Mouse (Mus musculus) testis, adult 2 months (tissue): ENCODE measurements around the gene Gm29094.
"Not testable (repeated sequence)": the region's sequence is repeated elsewhere in the genome, so short reads cannot be mapped to it uniquely, and the experiment has no call there.

Source experiments
- CTCF ChIP-seq: fragments of 200-500 bp; IDR thresholded peaks from 2 replicates; pipeline ENCODE4 v1.5.1; 2012; ENCODE audit warnings: low read depth, mild to moderate bottlenecking, inconsistent platforms, low read length, moderate library complexity; ENCODE audit not compliant: control insufficient read depth, insufficient read depth, insufficient replicate concordance
- POLR2A ChIP-seq: fragments of 200-500 bp; IDR thresholded peaks from 2 replicates; pipeline ENCODE4 v1.6.1; 2012; ENCODE audit warnings: low read depth, mild to moderate bottlenecking, inconsistent platforms, low read length, moderate library complexity; ENCODE audit not compliant: control insufficient read depth

DNA sequence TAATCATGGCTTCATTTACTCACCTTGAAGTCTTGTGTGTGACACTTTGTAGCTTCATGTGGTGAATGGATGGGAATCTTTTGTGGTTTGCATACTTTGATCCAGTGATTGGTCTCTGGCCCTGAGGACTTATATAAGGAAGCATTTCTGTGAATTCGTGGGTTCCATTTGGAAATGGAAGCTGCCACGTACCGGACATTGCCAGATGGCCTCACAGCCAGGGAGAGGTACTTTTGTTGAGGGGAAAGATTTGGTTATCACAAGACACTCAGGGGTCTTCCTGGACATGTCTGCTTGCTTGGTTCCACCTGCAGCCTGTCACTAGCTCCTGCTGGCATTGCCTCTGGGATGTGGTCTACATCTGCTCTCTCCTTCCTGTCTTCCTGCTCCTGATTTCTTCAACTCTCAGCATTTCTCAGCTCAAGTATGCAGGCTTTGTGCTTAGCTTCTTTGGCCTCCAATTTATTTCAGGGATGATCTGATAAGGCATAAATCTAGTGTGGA, 41.4 kb downstream of the Gm29094 start:
- TF ChIP-seq CTCF, POLR2A: not testable (repeated sequence)
